Mouse (Mus musculus): ENCODE measurements around the gene 9530002B09Rik.

The 9530002B09Rik gene

GRCm38 (mm10) chr4:122688975-122689374 is at the start of gene 9530002B09Rik:
TSS of gene 9530002B09Rik (plus strand) at chr4:122689275.
- no peak for DNase-seq

Measured in kidney, postnatal 25 days (tissue).